Mouse (Mus musculus) small intestine, adult 2 months (tissue): ENCODE data around the gene Dhrs3. TPM values are rescaled to one million over a fixed set of nuclear protein-coding genes. Genes with fewer than 3 reads are reported as not detected.

Source experiments
- H3K27ac ChIP-seq: fragments of 200-500 bp; 2 replicates; pipeline ENCODE4 v1.5.1; 2012; ENCODE audit warnings: low read depth, low read length, control low read depth, inconsistent platforms; ENCODE audit not compliant: insufficient read depth
- H3K27me3 ChIP-seq: fragments of 200-500 bp; 2 replicates; pipeline ENCODE4 v1.6.1; 2012; ENCODE audit warnings: mild to moderate bottlenecking, moderate library complexity, low read length, inconsistent platforms; ENCODE audit not compliant: control insufficient read depth, insufficient read depth
- H3K36me3 ChIP-seq: fragments of 200-500 bp; 2 replicates; pipeline ENCODE4 v1.6.1; 2012; ENCODE audit warnings: mild to moderate bottlenecking, low read length, control low read depth, inconsistent platforms; ENCODE audit not compliant: control insufficient read depth, insufficient read depth
- H3K4me1 ChIP-seq: fragments of 200-500 bp; 2 replicates; pipeline ENCODE4 v1.6.1; 2012; ENCODE audit warnings: low read length, inconsistent platforms, mixed read lengths; ENCODE audit not compliant: control insufficient read depth, insufficient read depth, insufficient read length
- H3K4me3 ChIP-seq: fragments of 200-500 bp; 2 replicates; pipeline ENCODE4 v1.5.1; 2012; ENCODE audit warnings: low read depth, mild to moderate bottlenecking, control low read depth, inconsistent platforms, low read length, moderate library complexity
- CTCF ChIP-seq: fragments of 200-500 bp; IDR thresholded peaks from 2 replicates; pipeline ENCODE4 v1.5.1; 2012; ENCODE audit warnings: low read depth, mild to moderate bottlenecking, control low read depth, inconsistent platforms, low read length, moderate library complexity, mixed read lengths; ENCODE audit not compliant: insufficient replicate concordance, insufficient read length; ENCODE audit errors: extremely low read depth
- POLR2A ChIP-seq: fragments of 200-500 bp; IDR thresholded peaks from 2 replicates; pipeline ENCODE4 v1.6.1; 2012; ENCODE audit warnings: low read depth, mild to moderate bottlenecking, control low read depth, inconsistent platforms, low read length, moderate library complexity
- WGBS: fragments of 180-500 bp; shearing (Covaris S2); methylation state at CpG from one replicate; pipeline ENCODE4 v1.1.7; 2018; 5-methylcytosine and 5-hydroxymethylcytosine counted together
- polyA plus RNA-seq: library from polyadenylated mRNA; depleted of rRNA; stranded (reverse); fragments of >200 nt; gene quantifications from 2 replicates; pipeline ENCODE4 v1.2.3, GENCODE M21; 2012

Gene Dhrs3
- polyA plus RNA-seq, 1 experiment = 71.2 TPM

DNA sequence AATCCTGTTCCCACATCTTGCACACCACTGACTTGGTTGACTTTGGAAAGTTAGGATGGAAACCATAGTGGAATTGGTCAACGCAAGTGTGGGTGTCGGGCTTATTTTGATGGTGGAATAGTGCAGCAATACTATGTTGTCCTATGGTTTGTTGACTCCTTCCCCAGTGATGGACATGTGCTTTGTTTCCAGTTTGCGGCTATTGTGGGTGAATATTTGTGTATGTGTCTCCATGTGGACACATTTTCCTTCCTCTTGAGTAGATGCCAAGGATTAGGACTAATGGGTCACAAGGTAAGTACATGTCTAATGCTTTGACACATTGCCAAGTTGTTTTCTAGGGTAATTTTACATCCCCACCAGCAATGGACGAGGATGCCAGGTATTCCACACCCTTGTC is 68.6 kb downstream of the Dhrs3 start:
- TF ChIP-seq POLR2A = no peak
- no peak for TF ChIP-seq CTCF
- no peaks in the 10 kb centered on the region for H3K36me3 ChIP-seq
- no peaks in the 10 kb centered on the region for H3K27me3 ChIP-seq
- H3K27ac ChIP-seq = peak overlapping the region; percentile 67
- peaks cover 21% of the 10 kb centered on the region; the same call in 1 of the 2 replicates for H3K4me1 ChIP-seq
- WGBS = 54% methylated on average over 4 of the region's 4 CpGs
- no peak overlapping the region for H3K4me3 ChIP-seq

DNA sequence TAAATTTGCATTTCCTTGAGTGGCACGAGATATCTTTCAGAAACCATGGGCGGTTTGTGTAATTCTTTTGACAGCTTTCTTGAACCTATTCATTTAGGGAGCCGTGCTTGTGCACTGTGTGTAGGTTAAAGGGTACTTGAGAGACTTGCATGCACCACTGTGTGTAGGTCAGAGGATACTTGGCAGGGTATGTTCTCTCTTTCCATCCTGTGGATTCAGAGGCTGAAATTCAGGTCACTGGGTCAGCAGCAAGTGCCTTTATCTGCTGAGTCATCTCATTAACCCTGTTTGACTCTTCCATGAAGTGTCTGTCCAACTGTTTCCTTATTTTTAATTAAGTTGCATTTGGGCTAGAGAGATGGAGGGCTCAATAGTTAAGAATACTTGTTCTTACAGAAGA is 69.1 kb downstream of the Dhrs3 start:
- 19% methylated on average over 3 of the region's 3 CpGs for WGBS
- H3K27ac ChIP-seq = no peak overlapping the region
- no peaks in the 10 kb centered on the region for H3K27me3 ChIP-seq
- H3K4me1 ChIP-seq = peaks cover 21% of the 10 kb centered on the region; the same call in 1 of the 2 replicates
- H3K4me3 ChIP-seq = no peak overlapping the region
- no peaks in the 10 kb centered on the region for H3K36me3 ChIP-seq
- TF ChIP-seq POLR2A = no peak
- no peak for TF ChIP-seq CTCF

DNA sequence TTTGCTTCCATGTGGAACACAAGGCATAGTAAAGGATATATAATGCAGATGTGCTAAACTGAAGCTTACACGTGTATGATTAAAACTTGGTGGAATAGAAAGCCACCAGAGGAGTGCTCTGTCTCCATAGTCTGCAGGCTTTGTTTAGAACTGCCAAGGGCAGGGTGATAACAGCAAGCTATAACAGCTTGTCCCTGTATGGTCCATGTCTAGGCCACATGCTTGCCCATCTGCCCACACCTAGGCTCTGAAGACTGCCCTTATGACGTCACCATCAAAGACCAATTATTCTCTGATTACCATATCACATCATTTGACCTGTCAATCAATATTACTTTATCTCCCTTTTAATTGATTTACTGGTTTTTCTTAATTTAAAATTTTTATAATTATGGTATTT is 72.6 kb downstream of the Dhrs3 start:
- H3K4me1 ChIP-seq = peaks cover 11% of the 10 kb centered on the region; the same call in 1 of the 2 replicates
- peaks cover 4% of the 10 kb centered on the region for H3K36me3 ChIP-seq
- no peak overlapping the region for H3K27ac ChIP-seq
- H3K4me3 ChIP-seq = no peak overlapping the region
- H3K27me3 ChIP-seq = no peaks in the 10 kb centered on the region
- TF ChIP-seq CTCF (no peak), POLR2A (no peak)
- whole genome bisulfite sequencing = 57% methylated on average over 2 of the region's 2 CpGs

DNA sequence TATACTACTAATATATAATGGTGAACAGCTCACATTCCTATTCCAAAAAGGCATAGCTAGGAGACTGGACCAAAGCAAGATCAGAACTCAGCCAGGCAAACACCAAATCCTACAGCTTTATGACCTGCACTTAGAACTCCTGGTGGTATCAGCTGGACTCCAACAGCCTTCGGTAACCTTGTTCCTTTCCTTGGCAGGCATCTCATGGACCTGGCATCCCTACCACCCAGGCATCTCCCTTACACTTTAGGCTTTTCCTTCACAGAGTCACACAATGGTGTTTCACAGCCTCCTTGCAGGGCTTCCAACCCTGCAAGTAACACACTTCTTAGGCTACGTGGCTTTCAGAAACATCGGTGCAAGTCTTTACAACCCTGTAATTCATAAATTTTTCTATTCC is 75.7 kb downstream of the Dhrs3 start:
- H3K36me3 ChIP-seq = peaks cover 7% of the 10 kb centered on the region
- H3K27ac ChIP-seq = no peak overlapping the region
- H3K4me3 ChIP-seq = no peak overlapping the region
- H3K27me3 ChIP-seq = no peaks in the 10 kb centered on the region
- TF ChIP-seq POLR2A (no peak), CTCF (no peak)
- peaks cover 6% of the 10 kb centered on the region; the same call in 1 of the 2 replicates for H3K4me1 ChIP-seq
- WGBS = 82% methylated on average over 3 of the region's 3 CpGs

DNA sequence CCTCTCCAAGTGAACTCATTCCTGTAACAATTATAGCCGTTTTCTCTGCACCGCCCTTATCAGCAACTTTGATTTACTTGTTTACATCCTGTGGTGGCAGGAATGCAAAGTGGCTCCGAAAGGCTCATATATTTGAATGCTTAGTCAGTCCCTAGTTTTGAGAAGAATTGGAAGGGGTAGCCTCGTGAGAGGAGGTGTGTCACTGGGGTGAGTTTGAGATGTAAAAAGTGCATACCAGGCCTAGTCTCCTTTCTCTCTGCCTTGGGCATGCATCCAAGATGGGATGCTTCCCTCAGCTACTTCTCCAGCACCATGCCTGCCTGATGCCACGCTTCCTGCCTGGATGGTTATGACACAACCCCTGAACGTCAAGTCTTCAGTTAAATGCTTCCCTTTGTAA is 76.4 kb downstream of the Dhrs3 start:
- TF ChIP-seq CTCF (no peak), POLR2A (no peak)
- peaks cover 7% of the 10 kb centered on the region for H3K36me3 ChIP-seq
- H3K27me3 ChIP-seq = no peaks in the 10 kb centered on the region
- WGBS = 45% methylated on average over 6 of the region's 6 CpGs
- H3K4me1 ChIP-seq = peaks cover 8% of the 10 kb centered on the region; the same call in 1 of the 2 replicates
- H3K27ac ChIP-seq = no peak overlapping the region
- no peak overlapping the region for H3K4me3 ChIP-seq

DNA sequence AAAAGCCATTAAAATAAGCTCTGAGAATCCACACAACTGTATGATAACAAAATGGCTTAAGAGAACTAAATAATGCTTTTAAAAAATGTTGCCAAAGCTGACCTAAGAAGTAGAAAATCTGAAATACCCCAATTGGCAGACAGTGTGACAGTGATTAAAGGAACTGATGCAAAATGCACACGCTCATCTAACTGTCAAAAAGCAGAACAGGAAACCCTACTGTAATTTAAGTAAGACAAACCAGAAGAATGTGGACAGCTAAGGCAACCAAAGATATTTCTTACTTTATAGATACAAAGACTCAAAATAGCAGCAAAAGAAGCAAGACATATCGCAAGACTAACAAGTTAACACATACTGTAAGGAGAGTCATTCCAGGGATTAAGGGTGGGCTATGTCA is 78.4 kb downstream of the Dhrs3 start:
- H3K36me3 ChIP-seq = peaks cover 14% of the 10 kb centered on the region
- H3K4me1 ChIP-seq = peaks cover 8% of the 10 kb centered on the region
- WGBS = 92% methylated on average over 2 of the region's 2 CpGs
- TF ChIP-seq POLR2A (no peak), CTCF (no peak)
- no peak overlapping the region for H3K27ac ChIP-seq
- no peaks in the 10 kb centered on the region for H3K27me3 ChIP-seq
- no peak overlapping the region for H3K4me3 ChIP-seq

DNA sequence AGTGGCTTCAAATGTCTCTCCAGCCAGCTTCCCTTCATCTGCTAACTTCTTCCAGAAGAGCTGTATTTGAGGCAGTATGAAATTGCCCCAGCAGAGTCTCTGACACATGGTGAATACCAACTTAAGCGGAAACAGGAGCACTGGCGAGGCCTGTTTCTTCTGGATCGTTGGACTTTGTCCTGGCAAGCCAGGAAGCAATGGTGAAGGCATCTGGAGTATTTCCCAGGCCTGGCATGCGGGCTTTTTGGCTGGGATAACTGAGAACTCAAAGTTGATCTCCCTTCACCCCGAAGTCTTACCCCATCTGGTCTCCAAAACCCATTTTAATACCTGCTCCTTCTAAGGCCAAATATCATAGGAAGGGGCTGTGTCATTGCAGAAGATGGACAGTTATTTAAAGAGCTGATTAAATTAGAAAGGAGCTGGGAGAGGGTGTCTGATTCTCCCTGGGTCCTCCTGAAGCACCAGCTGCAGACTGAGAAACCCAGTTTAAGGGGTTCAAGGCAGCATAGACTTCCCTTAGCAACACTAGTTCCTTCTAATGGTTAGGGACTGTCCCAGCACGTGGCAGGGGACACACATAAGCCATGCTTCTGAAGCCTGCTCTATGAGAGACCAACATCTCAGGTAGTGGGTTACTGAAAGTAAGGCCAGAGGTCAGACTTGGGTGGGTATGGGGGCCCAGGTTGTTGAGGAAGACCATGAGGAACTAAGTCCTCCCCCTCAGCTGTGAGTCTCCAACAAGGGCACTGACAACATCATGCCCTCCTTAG is 80.5 kb downstream of the Dhrs3 start:
- no peak overlapping the region for H3K27ac ChIP-seq
- H3K4me1 ChIP-seq = peaks cover 8% of the 10 kb centered on the region
- H3K27me3 ChIP-seq = no peaks in the 10 kb centered on the region
- no peak overlapping the region for H3K4me3 ChIP-seq
- no peak for TF ChIP-seq POLR2A
- no peak for TF ChIP-seq CTCF
- H3K36me3 ChIP-seq = peaks cover 17% of the 10 kb centered on the region
- WGBS = 28% methylated on average over 6 of the region's 6 CpGs

DNA sequence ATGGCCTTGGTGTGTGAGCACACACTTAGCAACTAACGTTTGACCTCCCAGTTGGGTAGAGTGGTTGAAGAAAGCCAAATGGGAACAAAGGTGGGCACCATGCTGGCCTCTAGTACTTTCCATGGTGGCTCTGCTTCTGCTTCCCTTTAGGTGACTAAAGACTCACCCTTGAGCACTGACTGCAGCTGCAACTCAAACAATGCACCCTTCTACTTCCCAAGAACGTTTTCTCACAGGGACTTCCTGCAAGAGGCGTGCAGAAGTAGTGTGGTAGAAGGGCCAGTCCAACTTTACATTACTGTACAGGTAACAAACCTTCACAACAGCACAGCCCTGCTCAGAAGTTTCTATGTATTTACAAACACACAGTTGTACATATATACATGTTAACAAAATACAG is 81.8 kb downstream of the Dhrs3 start:
- Histone ChIP-seq H3K27me3 (no peaks in the 10 kb centered on the region), H3K27ac (no peak overlapping the region), H3K4me3 (no peak overlapping the region), H3K36me3 (peaks cover 18% of the 10 kb centered on the region), H3K4me1 (peaks cover 8% of the 10 kb centered on the region)
- WGBS = 46% methylated on average over 3 of the region's 3 CpGs
- no peak for TF ChIP-seq CTCF
- no peak for TF ChIP-seq POLR2A
